Mouse (Mus musculus) kidney, adult 2 months (tissue): ENCODE data around the gene Prss36. TPM values are rescaled to one million over a fixed set of nuclear protein-coding genes. Genes with fewer than 3 reads are reported as not detected.

ENCODE experiments used
- DNase-seq: peaks from one replicate; pipeline ENCODE4 v3.0.0; 2021
- H3K27ac ChIP-seq: fragments of 200-500 bp; 2 replicates; pipeline ENCODE4 v1.5.1; 2012; ENCODE audit warnings: low read depth, low read length, control low read depth, inconsistent platforms; ENCODE audit not compliant: insufficient read depth
- H3K27me3 ChIP-seq: fragments of 200-500 bp; replicated peaks from 2 replicates; pipeline ENCODE4 v1.6.1; 2012; ENCODE audit warnings: mild to moderate bottlenecking, moderate library complexity, low read length, inconsistent platforms; ENCODE audit not compliant: control insufficient read depth, insufficient read depth
- H3K36me3 ChIP-seq: fragments of 200-500 bp; 2 replicates; pipeline ENCODE4 v1.6.1; 2012; ENCODE audit warnings: mild to moderate bottlenecking, moderate library complexity, low read length, inconsistent platforms; ENCODE audit not compliant: control insufficient read depth, insufficient read depth
- H3K4me1 ChIP-seq: fragments of 200-500 bp; 2 replicates; pipeline ENCODE4 v1.6.1; 2011; ENCODE audit warnings: low read length; ENCODE audit not compliant: control insufficient read depth, insufficient read depth
- H3K4me3 ChIP-seq: fragments of 200-500 bp; 2 replicates; pipeline ENCODE4 v1.5.1; 2011; ENCODE audit warnings: mild to moderate bottlenecking, low read depth, low read length, control low read depth; ENCODE audit not compliant: insufficient read depth
- CTCF ChIP-seq: fragments of 200-500 bp; conservative IDR thresholded peaks from 2 replicates; pipeline ENCODE4 v1.5.1; 2011; ENCODE audit warnings: low read depth, mild to moderate bottlenecking, control low read depth, low read length, moderate library complexity, mixed read lengths; ENCODE audit not compliant: insufficient read depth, insufficient read length
- POLR2A ChIP-seq: fragments of 200-500 bp; IDR thresholded peaks from one replicate; pipeline ENCODE4 v1.6.1; 2011; ENCODE audit warnings: low read depth, low read length, control low read depth
- WGBS: fragments of 180-500 bp; shearing (Covaris S2); methylation state at CpG from one replicate; pipeline ENCODE4 v1.1.7; 2018; 5-methylcytosine and 5-hydroxymethylcytosine counted together
- polyA plus RNA-seq: library from polyadenylated mRNA; depleted of rRNA; stranded (reverse); fragments of >200 nt; gene quantifications from 2 replicates; pipeline ENCODE4 v1.2.3, GENCODE M21; 2012

Gene Prss36
- polyA plus RNA-seq, 1 experiment, result 21.9 TPM

DNA sequence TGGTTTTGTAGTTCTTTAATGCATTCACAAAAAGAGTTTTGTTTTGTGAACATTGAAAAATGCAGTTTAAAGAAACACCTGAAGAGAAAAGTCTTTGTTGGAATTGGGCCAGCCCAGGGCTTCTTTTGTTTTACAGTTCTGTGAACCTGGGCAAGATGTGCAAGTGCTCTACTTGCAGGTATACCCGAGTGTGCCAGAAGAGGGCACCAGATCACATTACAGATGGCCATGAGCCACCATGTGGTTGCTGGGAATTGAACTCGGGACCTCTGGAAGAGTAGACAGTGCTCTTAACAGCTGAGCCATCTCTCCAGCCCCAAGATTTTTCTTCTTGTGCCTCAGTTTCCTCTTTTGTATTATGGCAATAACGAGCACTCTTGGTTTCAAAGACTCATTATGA is 28.3 kb downstream of the Prss36 start:
- no peak overlapping the region for H3K27ac ChIP-seq
- peak; percentile 76 for DNase-seq
- peaks cover 11% of the 10 kb centered on the region; the same call in 1 of the 2 replicates for H3K4me1 ChIP-seq
- TF ChIP-seq POLR2A (no peak), CTCF (peak; percentile 62)
- H3K4me3 ChIP-seq, result no peak overlapping the region
- H3K27me3 ChIP-seq, result no peaks in the 10 kb centered on the region
- no peaks in the 10 kb centered on the region; the same call in 1 of the 2 replicates for H3K36me3 ChIP-seq
- WGBS, result 53% methylated on average over 3 of the region's 3 CpGs

DNA sequence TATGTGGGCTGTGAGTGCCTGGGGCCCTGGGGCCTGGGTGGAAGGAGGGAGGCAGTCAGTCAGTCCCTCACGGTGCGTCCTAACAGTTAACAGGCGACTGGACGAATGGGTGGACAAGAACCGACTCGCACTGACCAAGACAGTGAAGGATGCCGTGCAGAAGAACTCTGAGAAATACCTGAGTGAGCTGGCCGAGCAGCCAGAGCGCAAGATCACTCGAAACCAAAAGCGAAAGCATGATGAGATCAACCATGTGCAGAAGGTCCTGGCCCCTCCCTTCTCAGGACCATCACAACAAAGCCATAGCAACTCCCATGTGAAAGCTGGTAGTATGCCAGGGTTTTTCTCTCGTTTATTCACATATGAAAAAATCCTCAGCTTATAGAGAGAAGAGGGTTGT is 31.2 kb downstream of the Prss36 start:
- no peak for TF ChIP-seq POLR2A
- no peak for TF ChIP-seq CTCF
- Histone ChIP-seq H3K4me3 (no peak overlapping the region), H3K36me3 (no peaks in the 10 kb centered on the region; the same call in 1 of the 2 replicates), H3K27me3 (no peaks in the 10 kb centered on the region), H3K4me1 (peaks cover 5% of the 10 kb centered on the region; the same call in 1 of the 2 replicates), H3K27ac (no peak overlapping the region)
- 84% methylated on average over 12 of the region's 12 CpGs for WGBS
- no peak for DNase-seq

DNA sequence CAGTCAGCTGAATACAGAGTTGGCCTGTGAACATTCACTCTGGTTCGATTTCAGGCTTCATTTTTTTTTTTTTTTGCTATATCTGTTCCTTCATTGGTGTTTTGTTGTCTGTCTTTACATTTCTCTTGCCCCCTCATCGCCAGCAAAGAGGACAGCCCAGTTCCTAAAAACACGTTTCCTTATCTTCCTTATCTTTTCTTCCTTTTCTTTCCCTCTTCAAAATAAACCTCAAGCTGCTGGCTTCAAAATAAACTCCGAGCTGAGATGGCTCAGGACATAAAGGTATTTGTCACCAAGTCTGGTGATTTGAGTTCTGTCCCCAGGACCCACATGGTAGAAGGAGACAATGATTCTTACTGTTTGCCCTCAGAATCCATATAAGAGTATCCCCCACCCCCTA is 33.6 kb downstream of the Prss36 start:
- peaks cover 5% of the 10 kb centered on the region; the same call in 1 of the 2 replicates for H3K4me1 ChIP-seq
- peak overlapping the region; percentile 18; the same call in 1 of the 2 replicates for H3K27ac ChIP-seq
- H3K36me3 ChIP-seq, result no peaks in the 10 kb centered on the region; the same call in 1 of the 2 replicates
- H3K4me3 ChIP-seq, result peak overlapping the region; percentile 81
- no peak for DNase-seq
- H3K27me3 ChIP-seq, result no peaks in the 10 kb centered on the region
- WGBS, result 17% methylated on average over 4 of the region's 4 CpGs
- TF ChIP-seq POLR2A (no peak), CTCF (no peak)

DNA sequence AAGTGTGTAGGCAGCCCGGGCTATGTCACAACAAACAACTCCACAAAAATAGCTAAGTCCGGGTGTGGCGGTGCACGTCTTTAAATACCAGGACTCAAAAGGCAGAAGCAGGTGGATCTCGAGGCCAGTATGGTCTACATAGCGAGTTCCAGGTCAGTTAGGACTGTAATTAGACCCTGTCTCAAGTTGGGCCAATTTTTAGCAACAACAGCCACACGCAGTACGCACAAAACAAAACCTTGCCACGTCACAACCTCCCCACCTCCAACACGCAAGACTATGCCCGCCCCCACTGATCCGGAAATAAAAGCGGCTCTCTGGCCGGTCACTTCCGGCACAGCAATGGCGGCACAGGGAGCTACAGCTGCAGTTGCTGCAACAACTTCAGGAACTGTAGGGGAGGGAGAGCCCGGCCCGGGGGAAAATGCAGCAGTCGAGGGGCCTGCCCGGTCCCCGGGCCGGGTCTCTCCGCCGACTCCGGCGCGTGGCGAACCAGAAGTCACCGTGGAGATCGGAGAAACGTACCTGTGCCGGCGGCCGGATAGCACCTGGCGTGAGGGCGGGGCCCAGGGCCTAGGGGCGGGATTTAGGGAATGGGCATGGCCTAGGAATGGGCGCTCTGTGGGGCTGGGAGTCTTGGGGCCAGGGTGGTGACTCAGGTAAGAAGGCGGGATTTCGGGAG is 34.2 kb downstream of the Prss36 start, which contains the start of gene Kat8:
Kat8 (plus strand) TSS at position 327 of the 682 bp plus-strand sequence.
- under 1% methylated on average over 40 of the region's 40 CpGs for WGBS
- H3K27ac ChIP-seq, result peak within 1 kb of the TSS; percentile 98
- peak within 1 kb of the TSS; percentile 81 for H3K4me3 ChIP-seq
- no peaks in the 10 kb centered on the region for H3K27me3 ChIP-seq
- H3K36me3 ChIP-seq, result peaks cover 1% of the 10 kb centered on the region; the same call in 1 of the 2 replicates
- TF ChIP-seq CTCF (no peak), POLR2A (peak; percentile 75)
- peak; percentile 96 for DNase-seq
- H3K4me1 ChIP-seq, result peaks cover 5% of the 10 kb centered on the region; the same call in 1 of the 2 replicates

DNA sequence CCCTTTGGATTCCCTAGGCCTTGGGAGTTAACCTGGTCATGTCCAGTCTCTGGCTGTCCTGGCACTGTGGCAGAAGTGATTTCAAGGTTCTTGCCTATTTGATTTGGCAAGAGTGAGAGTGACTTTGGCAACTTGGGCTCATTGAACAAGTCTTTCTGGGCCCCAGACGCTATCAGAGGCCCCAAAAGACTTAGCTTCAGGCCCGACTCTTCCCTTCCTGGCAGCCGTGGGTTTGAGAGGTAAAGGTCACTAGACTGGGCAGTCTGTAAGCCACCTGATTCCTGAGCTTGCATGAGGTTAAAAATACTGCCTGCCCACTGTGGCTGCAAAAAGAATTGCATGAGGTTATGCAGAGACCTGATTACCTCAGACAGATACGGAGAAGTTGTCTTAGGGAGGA is 37.9 kb downstream of the Prss36 start:
- Histone ChIP-seq H3K36me3 (peaks cover 1% of the 10 kb centered on the region; the same call in 1 of the 2 replicates), H3K4me1 (peaks cover 5% of the 10 kb centered on the region; the same call in 1 of the 2 replicates), H3K4me3 (no peak overlapping the region), H3K27ac (peak overlapping the region; percentile 35; the same call in 1 of the 2 replicates), H3K27me3 (no peaks in the 10 kb centered on the region)
- TF ChIP-seq CTCF (no peak), POLR2A (no peak)
- DNase-seq, result peak; percentile 49
- WGBS, result 55% methylated on average over 4 of the region's 4 CpGs

DNA sequence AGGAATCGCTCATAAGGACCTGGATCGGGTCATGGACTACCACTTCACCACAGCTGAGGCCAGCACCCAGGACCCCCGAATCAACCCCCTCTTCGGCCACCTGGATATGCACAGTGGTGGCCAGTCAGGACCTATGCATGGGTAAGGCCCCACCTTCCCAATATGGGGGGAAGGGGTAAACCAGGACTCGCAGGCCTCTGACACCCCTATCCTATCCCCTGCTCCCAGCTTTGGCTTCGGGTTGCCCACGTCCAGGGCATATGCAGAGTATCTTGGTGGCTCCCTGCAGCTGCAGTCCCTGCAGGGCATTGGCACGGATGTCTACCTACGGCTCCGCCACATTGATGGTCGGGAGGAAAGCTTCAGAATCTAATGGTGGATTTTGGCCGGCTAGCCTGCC is 38.6 kb downstream of the Prss36 start:
- H3K27ac ChIP-seq, result no peak overlapping the region
- H3K36me3 ChIP-seq, result peaks cover 1% of the 10 kb centered on the region; the same call in 1 of the 2 replicates
- no peak overlapping the region for H3K4me3 ChIP-seq
- no peak for DNase-seq
- peaks cover 2% of the 10 kb centered on the region; the same call in 1 of the 2 replicates for H3K4me1 ChIP-seq
- 96% methylated on average over 12 of the region's 12 CpGs for WGBS
- no peak for TF ChIP-seq CTCF
- TF ChIP-seq POLR2A, result no peak
- no peaks in the 10 kb centered on the region for H3K27me3 ChIP-seq
